Mouse (Mus musculus) layer of hippocampus, postnatal 36 days (tissue): Measurements from ENCODE around the gene Gm37240. TPM values are rescaled to one million over a fixed set of nuclear protein-coding genes. Genes with fewer than 3 reads are reported as not detected.

ENCODE experiments used
- DNase-seq, 2 experiments: peaks; one replicate each; pipeline ENCODE4 v3.0.0; 2022
- total RNA-seq, 2 experiments: library from RNA; stranded (reverse); gene quantifications; 2 replicates each; pipeline ENCODE4 v1.2.3; 2021

Gene Gm37240
- total RNA-seq, 2 experiments from 2014 or later: not detected

DNA sequence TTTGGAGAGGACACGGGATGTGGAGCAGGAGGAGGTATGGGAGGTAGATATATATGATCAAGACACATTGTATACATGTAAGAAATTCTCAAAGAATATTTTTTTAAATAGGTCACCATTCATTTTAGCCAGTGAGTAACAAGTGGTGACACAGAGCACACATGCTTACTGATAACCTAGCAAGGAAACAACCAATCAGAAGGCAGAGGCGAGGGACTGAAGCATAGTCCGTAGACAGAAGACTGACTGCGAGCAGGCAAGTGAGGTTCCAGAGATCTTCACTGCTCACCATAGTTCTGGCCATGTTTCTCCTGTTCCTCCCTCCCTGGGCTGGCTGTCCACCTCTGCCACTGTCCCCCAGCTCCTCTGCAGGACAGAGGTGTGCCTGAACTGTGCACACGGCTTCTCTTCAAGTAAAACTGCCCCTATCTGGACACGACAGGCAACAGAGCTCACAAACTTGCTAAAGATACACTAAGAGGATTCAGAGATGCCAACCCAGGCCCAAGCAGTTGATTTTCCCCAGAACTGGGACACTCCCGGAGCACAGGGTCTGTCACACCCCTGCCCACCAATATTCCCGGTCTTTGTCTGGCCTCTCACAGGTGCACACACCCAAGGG, 207.9 kb downstream of the Gm37240 start:
- DNase-seq: no peak

DNA sequence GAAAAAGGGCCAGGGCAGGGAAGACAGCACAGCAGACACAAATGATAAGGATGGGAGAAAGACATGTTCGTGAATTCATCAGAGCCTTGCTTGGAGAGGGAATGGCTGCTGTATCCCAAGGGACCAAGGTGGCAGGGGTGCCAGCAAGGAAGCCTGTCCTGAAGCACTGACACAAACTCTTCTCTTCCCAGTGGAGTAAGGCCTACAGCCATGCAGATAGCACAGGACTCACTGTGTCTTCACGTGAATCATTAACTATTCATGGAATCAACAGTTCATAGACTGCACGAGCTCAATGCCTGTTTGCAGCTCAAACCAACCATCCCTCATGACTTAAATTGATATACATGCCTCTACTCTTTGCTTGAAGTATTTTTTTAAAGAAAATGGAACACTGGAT, 209.4 kb downstream of the Gm37240 start:
- DNase-seq: no peak

DNA sequence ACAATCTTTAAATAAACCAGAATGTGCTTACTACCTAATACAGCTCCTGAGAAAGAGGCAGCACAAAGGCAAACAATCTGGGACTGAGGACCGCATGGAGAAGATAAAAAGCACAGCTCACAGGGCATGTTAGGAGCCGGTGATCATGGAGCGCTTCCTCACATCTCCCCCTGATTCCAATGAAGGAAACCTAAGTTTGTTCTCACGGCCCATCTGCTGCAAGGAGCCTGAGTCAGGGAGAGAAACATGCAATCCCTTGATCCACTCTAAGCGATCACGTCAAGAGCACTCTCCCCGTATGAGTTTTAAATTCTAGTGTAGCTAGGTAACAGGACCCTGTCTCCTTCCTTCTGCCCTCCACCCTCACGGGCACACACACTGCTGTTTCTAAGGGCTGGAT, 210.2 kb downstream of the Gm37240 start:
- DNase-seq: no peak

DNA sequence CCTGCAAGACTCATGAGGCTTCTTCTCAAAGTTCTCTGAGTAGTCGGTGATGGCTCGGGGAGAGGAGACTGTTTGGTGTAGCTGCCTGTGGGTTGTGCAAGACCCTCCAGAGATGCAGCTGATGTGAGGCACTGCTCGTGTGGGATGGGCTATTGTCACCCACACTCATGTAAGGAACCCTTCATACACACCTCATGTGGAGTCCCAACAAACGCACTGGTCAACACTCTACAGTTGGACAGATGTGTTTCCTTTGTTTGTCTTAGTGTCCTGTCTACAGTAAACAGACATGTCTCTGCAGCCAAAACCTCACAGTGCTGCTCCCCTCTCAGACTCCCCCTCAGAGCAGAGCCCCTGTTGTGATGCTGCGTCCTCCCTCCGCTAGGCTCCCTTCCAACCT, 217.5 kb downstream of the Gm37240 start:
- no peak for DNase-seq

DNA sequence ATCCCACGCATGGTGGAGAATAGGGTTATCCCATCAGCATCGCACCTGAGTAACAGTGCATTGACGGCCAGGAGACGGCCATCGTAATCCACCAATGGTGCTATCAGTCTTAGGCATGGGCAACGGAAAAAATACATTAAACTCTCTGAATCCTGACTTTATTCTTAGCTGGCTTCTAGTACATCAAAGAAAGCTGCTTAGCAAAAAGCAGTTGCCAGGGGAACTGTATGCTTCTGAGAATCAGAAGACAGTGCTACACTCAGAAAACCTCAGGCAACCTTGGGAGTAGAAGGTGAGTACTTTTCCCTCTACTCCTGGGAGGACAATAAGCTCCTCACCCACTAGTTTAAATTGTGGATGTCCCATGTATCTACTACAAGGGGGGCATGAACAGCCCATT, 219.6 kb downstream of the Gm37240 start:
- no peak for DNase-seq

DNA sequence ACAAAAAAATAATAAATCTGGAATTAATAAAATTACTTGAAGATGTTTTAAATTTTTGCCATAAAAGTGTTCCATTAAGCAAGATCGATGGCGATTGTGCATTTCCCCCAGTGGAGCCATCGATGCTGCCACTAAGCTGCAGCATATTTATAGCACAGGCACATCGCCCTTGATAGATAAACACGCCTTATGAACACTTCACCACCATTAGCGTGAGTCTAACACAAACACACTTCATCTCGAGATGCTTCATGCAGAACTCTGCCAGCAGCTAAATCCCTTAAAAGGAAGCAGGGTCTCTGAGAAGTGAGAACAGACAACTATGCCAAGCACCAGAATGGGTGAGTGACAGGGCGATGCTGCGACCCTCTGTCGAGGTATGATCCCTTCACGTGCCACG, 220.6 kb downstream of the Gm37240 start:
- no peak for DNase-seq

DNA sequence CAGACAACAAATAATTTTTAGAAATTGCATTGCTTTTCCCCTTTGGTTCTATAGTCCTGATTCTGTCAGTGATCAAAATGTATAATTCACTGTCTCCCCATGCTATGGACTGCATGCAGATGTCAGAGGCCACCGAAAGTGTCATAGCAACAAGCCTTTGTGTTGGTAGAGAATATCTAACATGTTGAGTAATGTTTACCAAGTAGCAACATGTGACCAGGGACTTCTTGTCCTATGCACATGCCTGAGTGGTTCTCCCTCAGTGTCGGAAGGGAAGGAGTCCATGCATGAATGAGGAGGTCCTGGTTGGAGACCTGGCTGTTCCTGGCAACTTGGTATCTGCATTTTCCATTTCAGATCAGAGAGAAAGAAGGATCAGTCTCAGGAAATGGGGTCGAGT, 221.2 kb downstream of the Gm37240 start:
- DNase-seq: no peak

DNA sequence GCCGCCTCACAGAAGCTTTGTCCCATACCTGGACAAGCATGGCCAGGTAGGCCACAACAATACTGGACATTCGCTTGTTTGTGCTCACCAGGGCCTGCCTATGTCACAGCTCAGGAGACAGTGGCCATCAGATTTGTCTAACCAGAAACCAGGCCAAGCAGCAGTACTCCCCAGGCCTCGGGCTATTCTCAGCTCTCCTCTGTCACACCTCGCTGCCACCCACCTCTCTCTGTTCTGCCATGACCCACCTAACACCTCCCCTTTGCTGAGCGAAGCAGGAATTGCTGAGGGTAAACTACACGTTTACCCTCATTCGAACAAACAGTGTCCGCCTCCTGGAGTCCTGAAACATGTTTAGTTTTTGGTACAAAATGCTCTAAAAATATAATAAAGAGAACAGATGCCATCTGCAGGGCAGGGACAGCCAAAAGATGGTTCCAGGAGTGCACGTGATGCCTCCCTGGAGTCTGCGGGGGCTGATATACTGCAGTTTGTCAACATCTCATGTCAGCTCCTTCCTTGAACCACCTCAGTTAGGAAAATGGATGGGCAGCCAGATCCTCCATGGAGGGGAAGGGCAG, 222.6 kb downstream of the Gm37240 start:
- DNase-seq: peak; percentile 62 to 70

DNA sequence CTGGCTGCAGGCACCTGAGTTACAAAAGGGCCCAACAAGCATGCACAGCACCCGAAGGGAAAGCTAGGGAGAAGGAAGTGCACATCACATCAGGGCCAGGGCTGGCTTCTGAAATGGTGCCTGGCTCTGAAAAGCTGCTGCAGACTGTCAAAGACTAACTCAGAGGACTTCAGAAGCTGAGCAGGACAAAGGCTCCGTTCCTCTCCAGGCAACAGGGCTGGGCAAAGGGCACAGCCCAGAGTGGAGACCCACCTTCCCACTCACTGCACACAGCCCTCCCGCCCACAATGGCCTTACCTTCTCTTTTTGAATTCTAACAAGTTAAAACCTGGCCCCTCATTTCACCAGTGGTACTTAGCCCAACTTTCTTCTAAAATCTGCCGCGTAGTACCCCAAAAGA, 223.5 kb downstream of the Gm37240 start:
- no peak for DNase-seq

DNA sequence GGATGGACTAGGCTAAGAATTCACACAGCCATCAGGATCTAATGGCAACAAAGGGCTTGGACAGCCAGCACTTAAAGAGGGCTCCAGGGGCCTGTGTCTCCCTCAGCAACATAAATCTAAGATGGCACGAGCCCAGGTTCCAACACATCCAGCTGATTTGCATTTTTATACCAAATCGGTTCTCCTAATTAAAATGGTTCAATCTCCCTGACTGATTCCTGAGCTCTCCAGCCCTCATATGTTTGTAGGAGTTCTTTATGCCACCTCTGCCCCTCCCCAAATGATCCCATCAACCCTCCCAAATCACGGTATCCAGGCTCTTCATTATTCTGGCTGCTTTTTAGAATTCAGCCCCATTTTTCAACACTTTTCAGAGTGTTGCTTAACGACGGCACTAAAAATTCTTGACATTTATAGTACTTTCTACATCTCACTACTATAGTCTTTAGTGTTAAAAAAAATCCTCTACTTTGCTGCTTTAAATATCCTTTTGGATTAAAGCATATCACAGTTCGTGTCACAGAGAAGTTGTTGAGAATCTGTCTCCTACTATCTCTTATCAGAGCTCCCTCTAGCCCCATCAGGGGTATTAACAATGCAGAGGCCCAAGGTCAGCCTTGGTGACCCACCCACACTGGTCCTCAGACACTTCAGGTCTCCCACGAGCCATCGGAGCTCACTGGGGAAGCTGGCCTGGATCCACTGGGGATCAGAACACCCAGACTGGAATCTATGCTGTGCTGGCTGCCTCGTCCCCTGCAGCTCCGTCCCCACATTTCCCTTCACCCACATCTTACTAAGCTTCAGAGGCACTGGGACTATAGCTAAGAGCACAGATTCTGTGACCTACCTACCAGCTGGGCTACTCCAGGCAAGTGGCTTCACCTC, 225.1 kb downstream of the Gm37240 start:
- no peak for DNase-seq

DNA sequence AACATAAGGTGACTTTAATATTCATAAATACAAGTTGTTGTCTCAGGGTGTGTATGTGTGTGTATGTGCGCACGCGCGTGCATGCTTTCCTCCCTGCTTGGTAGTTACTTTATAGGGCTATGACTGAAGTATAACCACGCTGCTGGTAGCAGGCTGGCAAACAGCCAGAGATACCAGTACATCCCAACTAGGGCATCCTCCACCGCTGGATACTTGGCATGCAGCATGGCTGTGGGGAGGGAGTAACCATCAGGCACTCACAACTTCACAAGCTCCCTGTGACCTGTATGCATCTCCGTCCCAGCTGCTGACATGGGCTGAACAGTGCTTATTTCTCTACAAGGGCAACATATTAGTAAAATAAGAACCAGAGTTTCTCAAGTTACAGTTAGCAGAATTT, 227.6 kb downstream of the Gm37240 start:
- no peak for DNase-seq

DNA sequence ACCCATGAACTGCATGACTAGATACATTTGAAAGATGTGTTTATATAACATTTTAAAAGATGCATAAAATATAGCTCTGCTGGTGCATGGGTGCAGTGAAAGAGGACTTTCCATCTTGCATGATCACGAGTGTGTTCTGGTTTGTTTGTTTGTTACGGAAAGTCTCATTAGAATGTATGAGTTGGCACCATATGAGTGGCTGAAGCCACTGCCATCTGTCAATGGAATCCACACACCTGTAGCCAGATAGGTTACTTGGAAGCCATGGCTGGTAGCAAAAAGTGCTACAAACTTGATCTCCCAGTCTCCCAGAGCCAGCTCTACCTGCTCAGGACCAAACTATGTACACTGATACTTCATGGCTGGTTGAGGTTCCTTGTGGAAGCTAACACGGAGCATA, 231.8 kb downstream of the Gm37240 start:
- no peak for DNase-seq

DNA sequence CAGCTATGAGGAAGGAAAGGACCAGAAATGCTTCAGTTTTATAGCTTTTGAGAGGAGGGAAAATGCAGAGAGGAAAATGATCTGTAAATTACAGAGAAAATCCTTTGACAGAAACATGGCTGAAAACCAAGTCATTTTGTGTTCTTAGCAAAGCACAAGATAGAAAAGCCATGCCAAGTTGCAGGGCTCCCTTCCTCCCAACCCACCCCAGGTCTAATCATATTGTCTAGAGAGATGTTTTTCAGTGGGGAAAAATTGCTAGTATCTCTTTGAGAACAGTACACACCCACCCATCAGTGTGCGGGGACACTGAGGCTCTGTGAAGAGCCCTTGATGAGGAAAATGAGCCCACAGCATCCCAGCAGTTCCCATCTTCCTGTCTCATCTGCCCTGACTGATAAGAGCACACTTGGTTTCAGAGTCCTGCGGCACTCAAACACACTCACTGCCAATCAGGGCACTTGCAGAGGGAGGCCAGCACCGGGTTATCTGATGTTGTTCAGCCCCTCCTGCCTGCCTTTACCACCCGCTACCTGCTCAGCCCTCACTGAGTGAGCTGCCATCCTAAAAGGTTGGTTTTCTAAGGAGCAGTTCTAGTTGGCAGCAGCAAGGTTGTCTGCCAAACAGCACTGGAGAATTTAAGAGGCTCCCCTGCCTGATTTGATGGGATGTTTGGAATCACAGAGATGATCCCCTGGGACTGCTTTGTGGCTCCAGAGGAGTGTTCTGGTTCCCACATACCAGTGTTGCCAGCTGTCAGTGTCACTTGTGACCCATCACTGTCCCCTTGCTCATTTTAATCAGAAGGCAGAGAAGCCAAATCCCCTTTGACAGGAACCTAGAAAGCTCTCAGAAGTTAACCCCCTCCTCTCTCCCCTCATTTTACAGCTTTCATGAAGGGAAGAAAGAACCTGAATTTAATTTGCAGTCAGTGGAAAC, 234.3 kb downstream of the Gm37240 start:
- DNase-seq: no peak

DNA sequence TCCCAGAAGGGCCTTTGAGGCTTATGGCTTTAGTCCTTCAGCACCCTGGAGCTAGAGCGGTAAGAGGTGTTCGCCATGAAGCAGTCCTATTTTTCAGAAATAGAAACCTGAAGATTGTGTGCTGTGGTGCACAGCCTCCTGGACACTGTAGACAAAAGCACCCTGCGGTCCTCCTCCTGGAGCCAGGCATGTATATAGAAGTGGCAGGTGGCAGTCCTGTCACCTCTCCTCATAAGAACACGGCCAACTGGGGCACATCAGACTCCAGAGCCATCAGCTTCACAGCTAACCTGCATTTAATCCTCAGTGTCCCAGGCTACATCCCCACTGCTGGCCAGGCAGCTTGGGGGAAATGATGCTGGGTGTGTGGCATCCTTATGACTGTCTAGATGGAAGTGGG, 238.1 kb downstream of the Gm37240 start:
- DNase-seq: no peak

DNA sequence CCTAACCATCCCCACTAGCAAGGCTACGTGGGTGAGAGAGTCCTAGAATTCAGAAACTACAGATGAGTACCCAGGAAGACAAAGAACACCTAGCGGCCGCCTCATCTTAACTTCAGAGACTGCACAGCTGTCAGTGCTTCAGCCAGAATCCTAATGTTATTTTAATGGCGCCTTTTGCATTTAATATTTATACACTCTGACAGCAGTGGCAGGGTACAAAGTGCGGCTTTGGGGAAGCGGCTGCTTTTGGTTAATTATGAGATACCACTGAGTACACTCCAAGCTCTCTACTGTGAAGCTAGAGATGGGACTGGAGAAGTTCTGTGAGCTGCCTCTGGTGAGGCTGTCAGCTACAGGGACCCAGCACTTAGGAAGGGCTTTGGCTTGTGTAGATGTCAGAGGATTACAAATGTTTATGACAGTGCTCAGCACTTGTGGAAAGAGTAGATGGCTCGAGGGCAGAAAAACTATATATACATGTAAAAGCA, 241.8 kb downstream of the Gm37240 start:
- no peak for DNase-seq

DNA sequence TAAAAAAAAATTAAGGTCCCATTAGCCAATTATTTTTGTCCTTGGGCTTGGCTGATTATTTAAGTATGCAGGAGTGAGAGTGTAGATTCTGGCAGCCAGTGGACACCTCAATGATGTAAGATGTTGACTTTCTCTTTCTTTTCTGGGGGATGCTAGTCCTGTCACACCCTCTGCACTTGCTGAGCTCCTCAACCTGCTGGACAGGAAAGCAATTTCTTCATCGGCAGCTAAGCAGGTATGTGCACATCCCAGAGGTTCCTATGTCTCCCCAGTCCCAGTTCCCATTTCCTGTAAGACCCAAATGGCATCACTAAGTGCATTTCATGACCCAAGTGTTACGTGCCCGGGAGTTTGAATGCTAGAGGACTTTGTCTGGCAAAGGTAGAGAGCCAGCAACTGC, 242.5 kb downstream of the Gm37240 start:
- no peak for DNase-seq

DNA sequence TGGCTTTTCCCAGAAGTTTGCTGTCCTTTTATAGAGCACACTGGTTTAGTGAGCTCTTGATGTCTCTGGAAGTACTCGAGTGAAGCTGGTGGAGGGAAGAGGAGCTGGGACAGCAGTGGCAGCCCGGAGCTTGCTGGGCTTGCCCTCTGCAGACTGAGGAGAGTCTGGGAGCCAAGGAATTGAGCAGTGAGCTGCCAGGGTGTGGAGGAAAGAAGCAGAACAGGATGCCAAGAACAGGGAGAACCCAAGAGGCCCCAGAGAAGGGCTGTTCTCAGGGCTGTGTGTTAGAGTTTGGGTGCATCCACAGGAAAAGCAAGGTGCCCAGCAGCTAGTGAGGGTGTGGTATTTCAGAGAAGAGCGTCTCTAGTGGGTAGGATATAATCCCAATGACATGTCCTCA, 245.6 kb downstream of the Gm37240 start:
- no peak for DNase-seq

DNA sequence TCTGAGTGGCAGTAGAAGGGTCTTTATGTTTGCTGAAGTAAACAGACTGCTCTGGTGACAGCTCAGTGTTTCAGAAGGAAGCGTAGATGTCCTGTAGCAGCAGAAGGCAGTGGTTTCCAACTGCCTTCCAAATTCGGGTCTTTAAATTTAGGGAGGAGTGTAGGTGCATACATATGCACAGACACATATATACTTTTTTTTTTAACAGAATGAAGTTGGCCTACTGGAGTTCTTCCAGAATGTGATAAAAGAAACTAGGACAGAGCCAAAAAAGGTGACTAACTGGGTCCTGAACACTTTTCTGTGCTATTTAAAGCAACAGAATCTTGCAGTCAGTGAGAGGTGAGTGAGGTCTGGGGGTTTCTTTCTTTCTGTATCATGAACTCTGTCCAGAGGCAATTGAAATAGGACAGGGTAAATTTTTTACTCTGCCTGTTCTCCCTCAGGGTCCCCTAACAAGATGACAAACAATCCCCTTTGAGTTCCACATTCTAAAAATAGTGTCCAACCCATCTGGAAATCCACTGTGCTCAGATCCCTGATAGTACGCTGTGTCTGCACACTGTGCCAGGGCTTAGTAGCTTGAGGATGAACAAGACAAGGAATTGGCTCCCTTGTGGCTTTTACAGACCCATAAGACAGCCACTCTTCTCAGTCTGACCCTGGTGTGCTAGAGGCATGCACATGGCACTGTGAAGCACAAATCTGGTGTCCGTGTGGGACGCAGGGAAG, 250.4 kb downstream of the Gm37240 start:
- no peak for DNase-seq

DNA sequence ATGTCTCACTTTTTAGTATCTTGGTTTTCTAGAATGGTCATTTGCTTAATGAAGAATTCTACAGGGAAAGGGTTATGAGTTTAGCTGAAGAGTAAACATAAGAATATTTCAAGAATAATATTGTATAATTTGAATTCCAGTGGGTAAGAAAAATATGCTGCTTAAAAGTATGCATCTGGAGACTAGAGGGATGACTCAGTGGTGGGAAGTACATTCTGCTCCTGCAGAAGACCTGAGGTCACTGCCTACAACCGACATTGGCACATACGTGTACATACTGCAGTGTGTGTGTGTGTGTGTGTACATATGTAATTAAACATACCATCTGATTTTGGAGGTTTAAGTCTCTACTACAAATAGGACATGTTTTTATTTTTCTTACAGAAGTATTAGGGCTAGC, 251.7 kb downstream of the Gm37240 start:
- no peak for DNase-seq

DNA sequence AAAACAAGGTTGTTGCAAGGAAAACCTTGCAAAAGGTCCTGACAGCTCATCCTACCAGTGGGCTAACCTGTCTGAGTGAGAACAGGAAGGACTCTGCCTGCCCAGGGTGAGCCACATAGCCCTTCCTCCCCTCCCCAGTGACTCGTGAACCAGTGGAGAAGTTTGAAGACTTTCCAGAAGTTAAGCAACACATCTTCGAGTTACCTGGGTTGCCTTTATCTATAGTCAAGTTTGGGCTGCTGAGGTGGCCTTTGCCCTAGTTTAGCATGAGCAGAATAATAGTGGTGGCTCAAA, 252.2 kb downstream of the Gm37240 start:
- no peak for DNase-seq

DNA sequence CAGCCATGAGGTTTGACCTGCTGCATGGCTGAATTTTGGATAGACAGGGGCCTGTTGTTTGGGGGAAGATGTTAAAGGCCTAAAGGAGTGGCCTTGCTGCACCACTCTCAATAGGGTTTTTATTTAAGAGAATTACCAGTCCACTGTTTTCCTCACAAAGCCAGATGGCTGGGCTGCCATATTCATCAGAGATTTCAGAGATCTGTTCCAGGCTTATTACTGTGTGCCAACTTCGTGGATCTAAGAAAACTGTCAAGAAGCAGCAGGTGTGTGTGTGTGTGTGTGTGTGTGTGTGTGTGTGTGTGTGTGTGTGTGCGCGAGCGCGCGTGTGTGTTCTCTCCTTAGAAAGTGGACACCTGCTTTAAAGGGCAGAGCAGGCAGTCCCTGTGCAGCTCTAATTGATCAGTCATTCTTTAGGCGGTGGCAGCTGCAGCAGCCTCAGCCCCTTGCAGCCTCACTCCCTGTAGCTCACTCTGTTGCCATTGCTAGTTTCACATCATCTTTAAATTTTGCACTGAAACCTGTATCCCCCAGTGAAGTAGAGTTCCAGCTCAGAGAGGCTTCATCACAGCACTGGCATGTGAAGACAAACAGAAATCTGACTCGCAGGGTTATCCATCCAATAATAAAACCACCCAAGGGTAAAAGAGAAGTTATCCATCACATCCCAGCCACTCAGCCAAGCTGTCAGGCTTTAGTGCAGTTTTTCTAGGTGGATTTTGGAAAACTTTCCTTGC, 252.8 kb downstream of the Gm37240 start:
- DNase-seq: no peak
